Mouse (Mus musculus) bone marrow macrophage, adult 2 months (primary cell): ENCODE measurements around the gene Tex26.

ENCODE experiments used
- CTCF ChIP-seq: IDR thresholded peaks from 2 replicates; pipeline ENCODE4 v1.5.1; 2012; ENCODE audit warnings: low read depth, mild to moderate bottlenecking, low read length, moderate library complexity
- POLR2A ChIP-seq: IDR thresholded peaks from 2 replicates; pipeline ENCODE4 v1.6.1; 2012; ENCODE audit warnings: mild to moderate bottlenecking, low read depth, low read length, borderline replicate concordance

GRCm38 (mm10) chr5:149429541-149429940, 9.9 kb upstream of the Tex26 start:
- no peak for TF ChIP-seq POLR2A
- no peak for TF ChIP-seq CTCF
